Mouse (Mus musculus): ENCODE data around the gene Cmklr1. TPM values are rescaled to one million over a fixed set of nuclear protein-coding genes. Genes with fewer than 3 reads are reported as not detected.

The Cmklr1 gene
- polyA plus RNA-seq, 1 experiment, result 2.2 TPM

GRCm38 (mm10) chr5:113565101-113565854 is 84.9 kb downstream of the Cmklr1 start:
- no peaks in the 10 kb centered on the region for H3K27me3 ChIP-seq (ENCODE audit: control insufficient read depth, insufficient read depth, low read length)

DNA sequence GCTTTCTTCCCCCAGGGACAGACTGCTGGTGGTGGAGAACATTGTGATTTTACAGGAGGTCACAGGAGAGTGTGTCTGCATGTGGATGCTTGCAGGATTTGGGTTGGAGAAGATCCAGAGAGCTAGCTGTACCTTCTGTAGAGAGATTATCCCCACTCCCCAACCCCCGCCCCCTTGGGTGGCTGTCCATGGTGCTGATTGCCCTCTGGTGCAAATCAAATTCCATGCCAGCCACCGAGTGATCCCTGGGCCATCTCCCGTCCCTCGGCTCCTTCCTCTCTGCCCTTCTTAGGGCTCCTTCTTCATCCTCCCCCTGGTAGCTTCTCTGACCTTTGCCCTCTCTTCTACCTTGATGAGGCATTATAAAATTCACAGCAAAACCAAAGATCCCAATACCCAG is 85.8 kb downstream of the Cmklr1 start:
- Histone ChIP-seq H3K4me1 (ENCODE audit: control insufficient read depth, insufficient read depth, low read length) (peaks cover 76% of the 10 kb centered on the region), H3K4me3 (replicated peaks; ENCODE audit: insufficient read depth, low read depth, low read length) (no peak overlapping the region), H3K27ac (ENCODE audit: insufficient read depth, low read length) (peak overlapping the region; percentile 89), H3K27me3 (ENCODE audit: control insufficient read depth, insufficient read depth, low read length) (no peaks in the 10 kb centered on the region)
- no peak for DNase-seq
- TF ChIP-seq CTCF (IDR thresholded peaks at IDR 0.05; ENCODE audit: borderline replicate concordance, insufficient read depth, low read depth, low read length), result no peak
- no peak for TF ChIP-seq POLR2A (IDR thresholded peaks at IDR 0.05; ENCODE audit: borderline replicate concordance, insufficient read depth, low read length)
- WGBS, result 28% methylated on average over 4 of the region's 4 CpGs

More at GRCm38 (mm10) chr5:113565101-113565854, 84.9 kb downstream of the Cmklr1 start:
- Histone ChIP-seq H3K27ac (ENCODE audit: insufficient read depth, low read length) (peak overlapping the region; percentile 95), H3K4me3 (replicated peaks; ENCODE audit: insufficient read depth, low read depth, low read length) (no peak overlapping the region), H3K4me1 (ENCODE audit: control insufficient read depth, insufficient read depth, low read length) (peaks cover 76% of the 10 kb centered on the region)
- TF ChIP-seq CTCF (IDR thresholded peaks at IDR 0.05; ENCODE audit: borderline replicate concordance, insufficient read depth, low read depth, low read length) (no peak), POLR2A (IDR thresholded peaks at IDR 0.05; ENCODE audit: borderline replicate concordance, insufficient read depth, low read length) (no peak)
- DNase-seq, result peak; percentile 78 to 91
- 10% methylated on average over 10 of the region's 10 CpGs for WGBS

Other genes with a start within 250 kb of the Cmklr1 start
- 113 and 136 TPM in 2 replicates for gene Wscd2, start 160.1 kb downstream of the Cmklr1 start, polyA plus RNA-seq (2012; rRNA removed)
- 0.29 and 0.39 TPM in 2 replicates for gene 1700069L16Rik, start 74.3 kb upstream of the Cmklr1 start, polyA plus RNA-seq (2012; rRNA removed)
- 15.3 and 16.1 TPM in 2 replicates for gene Ficd, start 85.4 kb upstream of the Cmklr1 start, polyA plus RNA-seq (2012; rRNA removed)
- 43.5 and 47.5 TPM in 2 replicates for gene Sart3, start 122.1 kb upstream of the Cmklr1 start, polyA plus RNA-seq (2012; rRNA removed)
- gene Iscu, start 122.3 kb upstream of the Cmklr1 start, polyA plus RNA-seq (2012; rRNA removed), result 302 and 362 TPM in 2 replicates
- gene Tmem119, start 150.1 kb upstream of the Cmklr1 start, polyA plus RNA-seq (2012; rRNA removed), result 6.0 and 7.4 TPM in 2 replicates
- gene Selplg, start 182.2 kb upstream of the Cmklr1 start, polyA plus RNA-seq (2012; rRNA removed), result 12.0 and 13.6 TPM in 2 replicates